Mouse (Mus musculus) cerebellum, postnatal 25 days (tissue): ENCODE measurements around the gene Olfr1402.
A peak's percentile ranks its signal among the peaks of the same experiment; 100 is the strongest.

Source experiments
- DNase-seq, 2 experiments: peaks; one replicate each; pipeline ENCODE4 v3.0.0; 2021; ENCODE audit warnings: mixed read lengths in 2 of 2

Gene Olfr1402

DNA sequence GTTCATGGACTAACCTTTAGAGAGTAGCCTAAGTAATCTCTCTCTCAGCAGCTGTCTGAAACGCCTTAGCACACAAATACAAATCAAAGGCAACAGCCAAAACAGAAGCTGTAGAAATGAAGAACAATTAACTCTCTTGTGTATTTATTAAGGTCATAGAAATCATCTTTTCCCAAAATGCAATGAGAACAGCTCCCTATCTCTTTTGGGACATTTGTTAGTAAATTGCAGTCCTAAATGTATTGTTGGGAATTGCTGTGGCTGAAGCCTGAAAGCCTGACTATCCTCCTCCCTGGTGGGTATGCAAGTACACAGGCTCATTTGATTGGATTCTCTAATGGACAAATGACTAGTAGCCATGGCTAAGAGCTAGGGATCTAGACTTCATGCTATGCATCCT is at the start of gene Olfr1402:
TSS of gene Olfr1402 (minus strand) at position 101 of the 400 bp plus-strand sequence.
- DNase-seq = no peak

DNA sequence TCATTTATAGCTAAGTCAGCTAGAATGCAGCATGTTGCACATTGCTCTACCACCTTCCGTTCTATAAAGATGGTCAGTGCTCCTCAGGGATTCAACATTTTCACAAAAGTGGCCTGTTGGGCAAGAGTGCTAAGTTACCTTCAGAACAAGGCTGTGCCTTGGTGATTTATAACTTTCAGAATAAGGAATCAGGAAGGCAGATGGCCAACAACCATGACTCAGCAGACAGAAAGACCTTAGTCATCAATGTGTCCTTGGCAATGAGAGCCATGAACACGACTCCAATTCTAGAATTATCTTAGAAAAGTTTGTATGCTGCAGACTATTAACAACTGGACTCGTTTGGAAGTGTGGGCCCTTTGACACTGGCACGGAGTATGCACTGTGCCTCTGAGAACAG is 33.5 kb upstream of the Olfr1402 start:
- DNase-seq = no peak

DNA sequence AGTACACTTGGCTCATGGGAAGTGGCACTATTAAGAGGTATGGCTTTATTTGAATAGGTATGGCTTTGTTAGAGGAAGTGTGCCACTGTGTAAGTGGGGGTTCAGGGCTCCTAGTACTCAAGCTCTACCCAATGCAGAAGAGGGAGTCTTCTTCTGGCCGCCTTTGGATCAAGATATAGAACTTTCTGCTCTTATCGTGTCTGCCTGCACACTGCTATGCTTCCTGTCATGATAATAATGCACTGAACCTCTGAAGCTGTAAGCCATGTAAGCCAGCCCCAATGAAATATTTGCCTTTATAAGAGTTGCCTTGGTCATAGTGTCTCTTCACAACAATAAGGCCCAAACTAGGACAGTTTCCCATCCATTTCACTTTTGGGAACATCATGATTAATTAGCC is 16.8 kb upstream of the Olfr1402 start:
- DNase-seq = no peak

DNA sequence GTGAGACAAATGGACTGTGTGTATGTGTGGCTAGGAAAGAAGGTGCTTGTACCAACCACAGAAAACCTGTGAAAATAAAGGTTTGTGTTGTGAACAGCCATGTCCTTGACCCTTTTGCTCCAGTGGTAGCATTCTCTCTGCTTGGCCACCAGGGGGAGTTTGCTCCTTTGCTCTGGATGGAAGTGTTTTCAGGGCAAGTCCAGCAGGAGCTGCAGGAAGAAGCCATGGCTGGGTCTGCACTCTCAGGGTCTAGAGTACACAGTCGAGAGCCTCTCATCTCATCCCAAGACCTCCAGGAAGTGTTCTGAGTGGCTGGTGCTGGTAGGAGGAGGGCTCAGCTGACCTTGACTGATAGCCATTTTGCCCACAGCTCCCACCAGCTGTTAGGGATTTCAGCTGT is 27.5 kb downstream of the Olfr1402 start:
- peak in 1 of 2 experiments; percentile 26 for DNase-seq

DNA sequence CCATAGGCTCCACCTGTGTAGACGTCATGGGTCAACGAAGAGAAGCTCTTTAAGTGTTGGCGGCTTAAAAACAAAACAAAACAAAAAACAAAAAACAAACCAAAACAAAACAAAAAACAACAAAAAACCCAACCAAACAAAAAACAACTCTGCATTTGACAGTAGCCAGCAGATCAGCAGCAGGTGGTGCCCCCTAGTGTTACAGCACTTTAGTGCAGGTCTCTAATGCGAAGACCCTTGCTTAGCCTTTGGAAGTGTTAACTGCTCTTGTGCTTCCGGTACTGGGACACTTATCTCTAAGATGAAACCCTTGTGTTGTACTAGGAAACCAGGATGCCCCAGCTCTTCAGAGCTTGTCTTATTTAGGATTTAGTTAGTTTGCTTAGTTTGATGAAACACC is 28.7 kb downstream of the Olfr1402 start:
- DNase-seq = peak in 1 of 2 experiments; percentile 27

DNA sequence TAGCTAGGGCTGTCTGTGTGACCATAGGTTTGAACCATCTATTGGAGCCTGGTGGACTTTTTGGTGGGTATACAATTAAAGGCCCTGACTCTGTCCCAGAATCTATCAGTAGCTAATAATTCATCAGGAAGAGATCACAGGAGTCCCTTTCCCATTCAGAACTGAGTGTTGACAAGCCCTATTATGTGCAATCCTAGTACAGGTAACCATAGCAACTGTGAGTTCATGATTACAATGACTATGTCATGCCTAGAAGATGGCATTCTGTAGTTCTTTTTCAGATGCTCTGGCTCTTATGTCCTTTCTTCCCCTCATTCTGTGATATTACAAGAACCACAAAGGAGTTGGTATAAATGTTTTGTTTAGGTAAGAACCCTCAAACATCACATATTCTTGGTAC is 51.4 kb downstream of the Olfr1402 start:
- DNase-seq = no peak

DNA sequence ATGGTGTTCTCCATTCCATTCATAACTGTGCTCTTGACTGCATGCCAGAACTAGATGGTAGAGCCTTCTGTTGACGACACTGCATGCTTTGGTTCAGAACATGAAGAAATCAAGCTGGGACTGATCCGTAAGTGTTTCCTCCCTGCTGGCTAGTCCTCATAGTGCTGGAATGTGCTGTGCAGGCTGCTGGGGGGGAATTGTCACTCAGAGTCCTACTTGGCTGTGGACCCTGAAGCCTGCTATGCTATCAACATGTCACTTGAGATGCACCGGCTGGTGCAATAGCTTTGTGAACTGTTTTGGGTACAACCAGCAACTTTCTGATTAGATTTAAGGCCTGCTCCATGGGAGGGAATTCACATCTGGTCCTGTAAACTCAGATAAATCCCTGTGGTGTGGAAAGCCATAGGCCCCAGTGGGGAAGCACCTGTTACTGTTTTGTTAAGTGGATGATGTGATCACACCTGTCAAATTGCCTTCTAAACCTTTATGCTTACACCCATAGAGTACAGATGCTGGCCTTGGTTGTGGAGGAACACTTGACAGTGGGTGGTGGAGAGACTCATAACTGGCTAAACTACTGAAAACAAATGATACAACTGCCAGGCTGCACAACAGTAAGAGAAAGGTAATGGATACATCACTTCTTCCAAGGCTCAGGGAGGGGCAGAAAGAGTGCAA is 58.3 kb downstream of the Olfr1402 start:
- peak; percentile 17 to 54 for DNase-seq

DNA sequence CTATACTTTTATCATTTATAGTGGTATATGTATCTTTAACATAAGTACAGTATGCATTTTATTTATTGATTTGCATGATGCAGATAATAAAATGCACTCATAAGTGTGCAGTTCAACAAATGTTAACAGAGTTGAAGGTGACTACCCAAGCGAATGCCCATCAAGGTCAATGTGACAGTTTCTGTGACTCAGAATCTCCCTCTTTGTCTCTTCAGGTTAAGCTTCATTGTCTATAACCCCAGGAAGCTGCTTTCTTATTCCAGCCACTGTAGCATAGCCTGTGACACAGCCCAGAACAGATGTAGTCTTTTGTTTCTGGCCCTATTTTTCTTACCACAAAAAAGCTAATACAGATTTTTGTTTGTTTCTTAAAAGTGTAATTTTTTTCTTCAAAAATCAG is 63.4 kb downstream of the Olfr1402 start:
- no peak for DNase-seq
